Mouse (Mus musculus) cerebellum, adult 2 months (tissue): ENCODE results near the gene D430041D05Rik. TPM values are rescaled to one million over a fixed set of nuclear protein-coding genes. Genes with fewer than 3 reads are reported as not detected.
"Not testable (repeated sequence)": the region's sequence is repeated elsewhere in the genome, so short reads cannot be mapped to it uniquely, and the experiment has no call there.

Source experiments
- DNase-seq, 2 experiments: peaks; one replicate each; pipeline ENCODE4 v3.0.0; 2021
- H3K27ac ChIP-seq: fragments of 200-500 bp; 2 replicates; pipeline ENCODE4 v1.5.1; 2012; ENCODE audit warnings: low read length, control low read depth, inconsistent platforms; ENCODE audit not compliant: insufficient read depth
- H3K27me3 ChIP-seq: fragments of 200-500 bp; 2 replicates; pipeline ENCODE4 v1.6.1; 2012; ENCODE audit warnings: inconsistent platforms, mild to moderate bottlenecking, low read length, moderate library complexity; ENCODE audit not compliant: control insufficient read depth, insufficient read depth
- H3K4me1 ChIP-seq: fragments of 200-500 bp; 2 replicates; pipeline ENCODE4 v1.6.1; 2011; ENCODE audit warnings: low read length; ENCODE audit not compliant: control insufficient read depth, insufficient read depth
- H3K4me3 ChIP-seq: fragments of 200-500 bp; replicated peaks from 2 replicates; pipeline ENCODE3; 2011; ENCODE audit warnings: mild to moderate bottlenecking, low read depth, low read length, control low read depth; ENCODE audit not compliant: insufficient read depth
- CTCF ChIP-seq: fragments of 200-500 bp; IDR thresholded peaks from 2 replicates; pipeline ENCODE4 v1.5.1; 2011; ENCODE audit warnings: low read depth, mild to moderate bottlenecking, control low read depth, low read length, moderate library complexity, borderline replicate concordance; ENCODE audit not compliant: insufficient read depth
- POLR2A ChIP-seq: fragments of 200-500 bp; IDR thresholded peaks from 2 replicates; pipeline ENCODE4 v1.6.1; 2011; ENCODE audit warnings: low read length, control low read depth, borderline replicate concordance; ENCODE audit not compliant: insufficient read depth
- WGBS: fragments of 180-500 bp; shearing (Covaris S2); methylation state at CpG from one replicate; pipeline ENCODE4 v1.1.7; 2018; 5-methylcytosine and 5-hydroxymethylcytosine counted together
- polyA plus RNA-seq: library from polyadenylated mRNA; depleted of rRNA; stranded (reverse); fragments of >200 nt; gene quantifications from 2 replicates; pipeline ENCODE4 v1.2.3, GENCODE M21; 2012

D430041D05Rik gene
- polyA plus RNA-seq, 1 experiment = 33.5 TPM

- WGBS = 91% methylated on average over 4 of the region's 4 CpGs
- H3K27me3 ChIP-seq = no peaks in the 10 kb centered on the region
- DNase-seq = no peak
- H3K27ac ChIP-seq = no peak overlapping the region
- no peak overlapping the region for H3K4me3 ChIP-seq
- no peaks in the 10 kb centered on the region for H3K4me1 ChIP-seq
- no peak for TF ChIP-seq POLR2A
- no peak for TF ChIP-seq CTCF
Observed at GRCm38 (mm10) chr2:104110031-104110430, 300.8 kb downstream of the D430041D05Rik start.

- TF ChIP-seq POLR2A (no peak), CTCF (no peak)
- no peak for DNase-seq
- Histone ChIP-seq H3K27me3 (no peaks in the 10 kb centered on the region), H3K4me3 (no peak overlapping the region), H3K4me1 (no peaks in the 10 kb centered on the region), H3K27ac (no peak overlapping the region)
- WGBS = 82% methylated on average over 2 of the region's 2 CpGs
Observed at GRCm38 (mm10) chr2:104109528-104109927, 301.3 kb downstream of the D430041D05Rik start.

DNA sequence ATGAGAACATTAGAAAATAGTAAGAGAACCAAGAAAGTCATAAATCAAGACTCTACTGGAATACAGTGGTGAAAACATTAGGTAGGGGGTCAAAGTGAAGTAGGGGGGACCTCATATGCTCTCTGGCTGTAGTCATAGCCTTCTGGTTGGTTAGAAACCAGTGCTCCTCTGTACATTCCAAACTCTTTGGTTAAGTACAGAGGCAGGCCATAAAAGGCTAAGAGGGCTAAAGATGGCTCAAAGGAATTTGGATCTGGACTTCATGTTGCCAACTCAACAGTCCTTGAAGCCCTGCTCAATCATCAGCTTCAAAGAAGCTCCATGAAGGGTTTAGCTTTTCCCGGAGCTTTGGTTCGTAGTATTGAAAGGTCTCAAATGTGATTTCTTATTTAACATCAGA is 301.8 kb downstream of the D430041D05Rik start:
- 98% methylated on average over 2 of the region's 2 CpGs for WGBS
- not testable (repeated sequence) for H3K27ac ChIP-seq, DNase-seq

DNA sequence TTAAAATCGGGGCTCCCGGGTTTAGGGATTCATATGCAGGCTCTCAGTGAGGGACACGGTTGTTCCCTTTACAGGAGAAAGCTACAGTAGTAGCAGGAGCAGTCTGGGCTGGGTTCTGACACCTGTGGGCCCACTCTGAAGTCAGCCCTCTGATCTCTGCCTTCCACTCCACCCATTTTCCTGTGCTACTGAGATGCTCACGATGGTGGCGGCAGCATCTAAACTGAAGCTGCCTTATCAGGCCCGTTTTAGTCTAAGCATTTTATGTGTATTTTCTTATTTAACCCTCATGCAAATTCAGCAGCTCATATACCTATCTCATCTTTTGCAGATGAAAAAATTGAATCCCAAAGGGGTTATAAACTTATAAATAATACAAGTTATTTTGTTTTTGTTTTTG is 306.0 kb downstream of the D430041D05Rik start:
- no peak for DNase-seq
- WGBS = 88% methylated on average over 6 of the region's 6 CpGs
- Histone ChIP-seq H3K27ac (no peak overlapping the region), H3K4me3 (no peak overlapping the region), H3K4me1 (no peaks in the 10 kb centered on the region), H3K27me3 (no peaks in the 10 kb centered on the region)
- TF ChIP-seq CTCF (no peak), POLR2A (no peak)

More for the DNA sequence above, 301.8 kb downstream of the D430041D05Rik start:
- H3K27me3 ChIP-seq, H3K4me1 ChIP-seq, H3K4me3 ChIP-seq: not testable (repeated sequence)

- H3K27me3 ChIP-seq = no peaks in the 10 kb centered on the region
- WGBS = 66% methylated on average over 1 of the region's 1 CpGs
- DNase-seq = no peak
Observed at GRCm38 (mm10) chr2:104099946-104100345, 310.9 kb downstream of the D430041D05Rik start.

GRCm38 (mm10) chr2:104099231-104099585 is 311.6 kb downstream of the D430041D05Rik start:
- Histone ChIP-seq H3K4me1 (no peaks in the 10 kb centered on the region), H3K27ac (no peak overlapping the region), H3K27me3 (no peaks in the 10 kb centered on the region), H3K4me3 (no peak overlapping the region)
- no peak for DNase-seq
- TF ChIP-seq CTCF = no peak
- no peak for TF ChIP-seq POLR2A
- WGBS = 99% methylated on average over 2 of the region's 2 CpGs

More at GRCm38 (mm10) chr2:104099946-104100345, 310.9 kb downstream of the D430041D05Rik start:
- Histone ChIP-seq H3K4me3 (no peak overlapping the region), H3K4me1 (no peaks in the 10 kb centered on the region), H3K27ac (no peak overlapping the region)
- TF ChIP-seq CTCF = no peak
- TF ChIP-seq POLR2A = no peak

- no peak overlapping the region for H3K4me3 ChIP-seq
- no peaks in the 10 kb centered on the region for H3K27me3 ChIP-seq
- no peak for DNase-seq
- TF ChIP-seq CTCF (no peak), POLR2A (no peak)
- 54% methylated on average over 3 of the region's 3 CpGs for WGBS
- no peaks in the 10 kb centered on the region for H3K4me1 ChIP-seq
- no peak overlapping the region for H3K27ac ChIP-seq
Observed at GRCm38 (mm10) chr2:104098529-104099230, 312.1 kb downstream of the D430041D05Rik start.

GRCm38 (mm10) chr2:104097396-104097795 is 313.4 kb downstream of the D430041D05Rik start:
- 91% methylated on average over 4 of the region's 4 CpGs for WGBS

DNA sequence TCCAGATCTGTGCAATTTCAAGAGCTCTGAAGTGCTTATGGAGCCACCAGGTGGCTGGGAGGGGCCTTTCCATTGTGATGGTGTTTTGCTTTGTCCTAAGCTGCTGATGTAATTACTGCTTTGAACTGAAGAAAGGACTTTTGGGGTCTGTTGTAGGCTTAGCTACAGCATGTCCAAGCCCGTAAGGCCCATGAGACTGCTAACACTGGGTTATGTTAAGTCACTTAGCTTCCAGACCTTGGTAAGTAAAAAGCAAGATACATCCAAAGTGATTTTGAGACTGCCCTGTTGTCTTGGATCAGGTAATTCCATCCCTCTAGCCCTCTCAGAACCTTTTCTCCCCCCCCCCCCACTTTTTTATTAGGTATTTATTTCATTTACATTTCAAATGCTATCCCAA is 314.0 kb downstream of the D430041D05Rik start:
- not testable (repeated sequence) for H3K4me1 ChIP-seq, H3K27me3 ChIP-seq, H3K27ac ChIP-seq, H3K4me3 ChIP-seq, DNase-seq
- WGBS = 97% methylated on average over 1 of the region's 1 CpGs

More at GRCm38 (mm10) chr2:104097396-104097795, 313.4 kb downstream of the D430041D05Rik start:
- H3K4me1 ChIP-seq, H3K27me3 ChIP-seq, DNase-seq, H3K4me3 ChIP-seq, H3K27ac ChIP-seq: not testable (repeated sequence)
